Mouse (Mus musculus) ZHBTc4 (cell line): ENCODE data around the gene Gm9745.
"Not testable (repeated sequence)": the region's sequence is repeated elsewhere in the genome, so short reads cannot be mapped to it uniquely, and the experiment has no call there.

ENCODE experiments used
- DNase-seq: peaks from one replicate; pipeline ENCODE4 v3.0.0-alpha.2; 2011; ENCODE audit warnings: low read depth, low spot score

Gm9745 gene

GRCm38 (mm10) chr13:8948131-8948530, at the start of gene Gm9745:
Gene Gm9745, minus strand, starts transcription at chr13:8948231.
- DNase-seq, result not testable (repeated sequence)

GRCm38 (mm10) chr13:8997221-8997620, 49.2 kb upstream of the Gm9745 start:
- DNase-seq, result not testable (repeated sequence)

GRCm38 (mm10) chr13:8995990-8996786, 48.2 kb upstream of the Gm9745 start, which contains the start of gene Gtpbp4:
Gene Gtpbp4, minus strand, starts transcription at chr13:8996083.
- DNase-seq, result peak; percentile 99

GRCm38 (mm10) chr13:8995159-8995989, 47.3 kb upstream of the Gm9745 start:
- DNase-seq, result peak; percentile 78

GRCm38 (mm10) chr13:8992231-8992630, 44.2 kb upstream of the Gm9745 start:
- DNase-seq, result peak; percentile 77

- DNase-seq, result no peak
Observed at GRCm38 (mm10) chr13:8972972-8973371, 24.9 kb upstream of the Gm9745 start.

- DNase-seq, result no peak
Observed at GRCm38 (mm10) chr13:8972369-8972768, 24.3 kb upstream of the Gm9745 start.

GRCm38 (mm10) chr13:8967742-8968141, 19.7 kb upstream of the Gm9745 start:
- DNase-seq, result no peak

- no peak for DNase-seq
Observed at GRCm38 (mm10) chr13:8965224-8965623, 17.2 kb upstream of the Gm9745 start.

GRCm38 (mm10) chr13:8962266-8962665, 14.2 kb upstream of the Gm9745 start:
- DNase-seq, result not testable (repeated sequence)

- DNase-seq, result not testable (repeated sequence)
Observed at GRCm38 (mm10) chr13:8961128-8961888, 13.3 kb upstream of the Gm9745 start.

- DNase-seq, result not testable (repeated sequence)
Observed at GRCm38 (mm10) chr13:8959554-8959953, 11.5 kb upstream of the Gm9745 start.

GRCm38 (mm10) chr13:8959058-8959457, 11.0 kb upstream of the Gm9745 start:
- DNase-seq, result not testable (repeated sequence)

GRCm38 (mm10) chr13:8956873-8957272, 8.8 kb upstream of the Gm9745 start:
- not testable (repeated sequence) for DNase-seq

GRCm38 (mm10) chr13:8955127-8955526, 7.1 kb upstream of the Gm9745 start:
- DNase-seq, result not testable (repeated sequence)

GRCm38 (mm10) chr13:8952563-8952962, 4.5 kb upstream of the Gm9745 start, which contains the start of gene Idi2:
Gene Idi2, plus strand, starts transcription at chr13:8952863.
- not testable (repeated sequence) for DNase-seq

- DNase-seq, result not testable (repeated sequence)
Observed at GRCm38 (mm10) chr13:8943828-8944227, 4.2 kb downstream of the Gm9745 start.

GRCm38 (mm10) chr13:8941701-8942100, 6.3 kb downstream of the Gm9745 start:
- DNase-seq, result not testable (repeated sequence)

GRCm38 (mm10) chr13:8941110-8941509, 6.9 kb downstream of the Gm9745 start:
- DNase-seq, result not testable (repeated sequence)

- peak; percentile 57 for DNase-seq
Observed at GRCm38 (mm10) chr13:8937611-8938140, 10.4 kb downstream of the Gm9745 start.

- DNase-seq, result peak; percentile 12
Observed at GRCm38 (mm10) chr13:8933499-8933898, 14.5 kb downstream of the Gm9745 start.
